Mouse (Mus musculus): ENCODE data around the gene Pkd1. TPM values are rescaled to one million over a fixed set of nuclear protein-coding genes. Genes with fewer than 3 reads are reported as not detected.
A peak's percentile ranks its signal among the peaks of the same experiment; 100 is the strongest.

Pkd1 gene
- total RNA-seq, 2 experiments from 2014 or later = 89.1 to 97.5 TPM

DNA sequence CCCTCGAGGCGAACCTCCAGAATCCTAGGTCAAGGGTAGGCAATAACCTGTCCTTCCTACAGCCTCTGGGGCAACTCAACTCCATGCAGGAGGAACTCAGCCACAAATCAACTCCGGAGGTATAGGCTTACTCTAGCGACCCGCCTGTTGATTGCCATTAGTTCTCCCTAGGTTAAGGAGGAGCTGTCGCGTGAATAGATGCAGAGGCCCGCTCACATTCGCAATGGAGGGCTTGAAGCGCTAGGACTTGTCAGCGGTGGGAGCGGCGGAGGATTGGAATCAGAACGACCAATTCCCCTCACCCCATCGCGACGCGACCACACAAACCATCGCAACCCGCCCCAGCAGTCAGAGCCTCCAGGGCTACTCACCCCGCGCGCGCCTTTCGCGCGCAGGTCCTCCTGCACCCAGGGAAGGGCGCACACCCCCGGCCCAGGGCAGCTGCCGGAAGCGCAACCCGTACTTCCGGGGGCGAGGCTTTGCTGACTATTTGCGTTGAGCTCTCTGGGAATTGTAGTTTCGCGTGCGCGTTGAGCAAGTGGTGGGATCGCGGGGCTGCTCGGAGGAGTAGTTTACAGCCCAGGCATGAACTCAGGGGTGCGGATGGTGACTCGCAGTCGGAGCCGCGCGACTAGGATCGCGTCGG, 82.7 kb downstream of the Pkd1 start, which contains the start of the genes Tsc2 and Nthl1:
Gene Tsc2 (minus strand): TSS at position 464 of the 646 bp plus-strand sequence.
Gene Nthl1 (plus strand): TSS at position 514 of the 646 bp plus-strand sequence.
- DNase-seq (ENCODE audit: extremely low spot score in 1 of 2, low spot score in 2 of 2) = peak; percentile 83
- H3K4me3 ChIP-seq = peak within 1 kb of the TSS; percentile 90
- no peak for TF ChIP-seq CTCF (IDR thresholded peaks at IDR 0.05)
- H3K27ac ChIP-seq = peak within 1 kb of the TSS; percentile 83
- intact Hi-C loops (cut with DNase I) = no loop called here

DNA sequence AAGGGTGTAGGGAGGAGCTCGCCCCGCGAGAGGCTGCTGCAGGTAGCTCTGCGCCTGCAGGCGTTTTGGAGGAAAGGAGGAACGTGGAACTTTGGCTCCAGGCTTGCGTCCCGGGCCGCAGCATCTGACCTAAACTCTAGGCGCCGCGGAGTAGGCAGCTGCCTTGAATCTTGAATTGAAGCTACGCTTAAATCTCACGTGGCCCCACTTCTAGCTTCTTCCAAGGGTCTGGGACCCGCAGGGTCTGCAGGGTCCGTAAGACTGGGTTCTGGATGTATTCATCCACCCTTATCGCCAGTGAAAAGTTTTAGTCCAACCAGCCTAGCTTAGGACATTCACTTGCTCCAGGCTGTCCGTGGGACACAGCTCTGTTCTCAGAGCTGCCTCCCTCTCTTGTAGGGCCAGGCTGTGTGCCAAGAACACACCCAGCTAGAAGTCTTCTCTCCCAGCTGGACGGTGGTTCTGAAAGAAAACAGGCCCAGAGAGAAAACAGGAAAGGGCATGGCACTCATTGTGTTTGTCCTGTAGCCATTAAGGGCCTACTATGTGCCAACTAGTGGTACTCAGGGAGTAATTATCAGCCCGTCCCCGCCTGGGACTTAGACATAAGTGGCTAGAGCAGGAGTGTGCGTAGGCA, 83.3 kb downstream of the Pkd1 start:
- Histone ChIP-seq H3K4me3 (peak overlapping the region; percentile 90), H3K27ac (peak overlapping the region; percentile 83)
- TF ChIP-seq CTCF (IDR thresholded peaks at IDR 0.05) = no peak
- intact Hi-C loops (cut with DNase I) = no loop called here
- DNase-seq (ENCODE audit: extremely low spot score in 1 of 2, low spot score in 2 of 2) = no peak

DNA sequence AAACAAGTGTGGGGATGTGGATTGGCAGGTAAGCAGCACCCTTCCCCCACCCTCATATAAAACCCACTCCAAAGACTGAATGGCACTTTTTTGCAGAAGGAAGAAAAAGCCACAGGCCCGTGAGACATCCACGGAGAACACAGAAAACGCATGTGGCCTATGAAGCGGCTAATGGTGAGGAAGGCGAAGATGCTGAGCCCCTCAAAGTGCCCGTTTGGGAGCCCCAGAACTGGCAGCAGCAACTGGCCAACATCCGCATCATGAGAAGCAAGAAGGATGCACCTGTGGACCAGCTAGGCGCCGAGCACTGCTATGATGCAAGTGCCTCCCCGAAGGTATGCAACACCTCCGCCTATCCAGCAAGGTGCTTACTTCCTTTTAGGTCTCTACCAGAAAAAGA, 84.2 kb downstream of the Pkd1 start:
- DNase-seq (ENCODE audit: extremely low spot score in 1 of 2, low spot score in 2 of 2) = no peak
- Histone ChIP-seq H3K27ac (peak overlapping the region; percentile 83), H3K4me3 (no peak overlapping the region)
- intact Hi-C loops (cut with DNase I) = no loop called here
- no peak for TF ChIP-seq CTCF (IDR thresholded peaks at IDR 0.05)

DNA sequence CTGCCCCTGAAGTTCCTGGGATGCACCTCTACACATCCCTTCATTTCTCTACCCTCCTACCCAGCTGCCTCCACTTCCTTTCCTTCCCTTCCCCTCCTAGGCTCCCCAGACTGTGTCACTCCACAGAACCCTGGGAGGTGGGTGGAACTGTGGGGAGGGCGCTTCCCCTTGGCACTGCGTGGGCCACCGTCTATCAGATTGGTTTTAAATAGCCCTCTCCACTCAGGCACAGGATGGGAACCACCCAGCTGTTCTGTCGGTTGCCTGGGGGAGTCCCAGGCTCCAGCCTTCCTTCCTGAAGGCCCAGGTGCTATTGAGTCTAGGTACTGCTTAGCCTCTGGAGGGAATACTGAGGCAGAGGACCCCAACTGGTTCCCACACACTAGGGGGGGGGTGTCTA, 85.4 kb downstream of the Pkd1 start:
- DNase-seq (ENCODE audit: extremely low spot score in 1 of 2, low spot score in 2 of 2) = peak in 1 of 2 experiments; percentile 62
- H3K4me3 ChIP-seq = no peak overlapping the region
- intact Hi-C loops (cut with DNase I) = no loop called here
- peak overlapping the region; percentile 44 for H3K27ac ChIP-seq
- no peak for TF ChIP-seq CTCF (IDR thresholded peaks at IDR 0.05)

DNA sequence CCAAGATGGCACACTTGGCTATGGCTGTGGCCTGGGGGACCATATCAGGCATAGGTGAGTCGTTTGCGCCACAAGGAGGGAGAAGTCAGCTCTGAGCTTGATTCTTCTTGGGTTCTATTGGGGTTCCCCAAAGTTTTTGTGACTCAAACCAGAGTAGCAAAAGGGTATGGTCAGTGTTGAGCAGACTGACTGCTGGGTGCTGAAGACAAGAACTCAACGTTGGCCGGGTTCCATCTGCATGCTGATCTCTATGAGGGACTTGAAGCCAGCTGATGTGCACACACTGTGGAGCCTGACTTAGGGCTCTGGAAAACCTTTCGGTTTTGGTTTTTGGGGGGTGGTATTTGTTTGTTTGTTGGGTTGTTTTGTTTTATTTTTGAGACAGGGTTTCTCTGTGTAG, 86.1 kb downstream of the Pkd1 start:
- no peak for DNase-seq (ENCODE audit: extremely low spot score in 1 of 2, low spot score in 2 of 2)
- Histone ChIP-seq H3K4me3 (no peak overlapping the region), H3K27ac (peak overlapping the region; percentile 44)
- intact Hi-C loops (cut with DNase I) = no loop called here
- no peak for TF ChIP-seq CTCF (IDR thresholded peaks at IDR 0.05)

DNA sequence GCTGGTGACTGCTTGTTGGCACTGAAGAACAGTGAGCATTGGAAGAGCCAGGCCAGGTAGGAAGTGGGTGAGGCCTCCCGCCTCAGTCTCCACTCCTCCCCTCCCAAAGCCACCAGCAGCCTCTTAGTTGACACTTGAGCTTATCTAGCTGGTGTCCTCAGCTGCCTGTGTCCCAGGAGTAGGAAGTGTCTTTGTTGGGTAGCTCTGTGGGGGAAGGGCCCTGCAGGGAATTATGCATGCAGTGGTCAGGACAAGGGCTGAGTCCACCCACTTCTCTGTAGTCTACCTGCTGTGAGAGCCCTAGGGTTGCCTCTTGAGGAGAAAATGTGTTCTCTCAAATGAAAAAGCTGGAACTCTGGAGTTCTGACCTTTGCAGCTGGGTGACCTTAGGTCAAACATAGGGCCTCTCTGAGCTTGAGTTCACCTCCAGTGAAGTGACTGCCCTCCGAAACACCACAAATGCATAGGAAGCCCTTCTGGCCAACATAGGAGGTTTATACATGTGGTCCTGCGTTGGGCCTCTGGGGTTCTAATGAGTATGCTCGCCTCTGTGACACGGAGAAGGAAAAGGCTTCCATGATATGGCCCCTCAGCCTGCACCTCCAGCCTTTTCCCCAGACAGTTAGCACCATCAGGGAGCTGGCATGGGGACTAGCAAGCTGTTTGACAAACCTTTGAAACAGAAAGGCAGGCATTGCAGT, 87.3 kb downstream of the Pkd1 start:
- intact Hi-C loops (cut with DNase I) = no loop called here
- Histone ChIP-seq H3K27ac (no peak overlapping the region), H3K4me3 (no peak overlapping the region)
- no peak for TF ChIP-seq CTCF (IDR thresholded peaks at IDR 0.05)
- no peak for DNase-seq (ENCODE audit: extremely low spot score in 1 of 2, low spot score in 2 of 2)

DNA sequence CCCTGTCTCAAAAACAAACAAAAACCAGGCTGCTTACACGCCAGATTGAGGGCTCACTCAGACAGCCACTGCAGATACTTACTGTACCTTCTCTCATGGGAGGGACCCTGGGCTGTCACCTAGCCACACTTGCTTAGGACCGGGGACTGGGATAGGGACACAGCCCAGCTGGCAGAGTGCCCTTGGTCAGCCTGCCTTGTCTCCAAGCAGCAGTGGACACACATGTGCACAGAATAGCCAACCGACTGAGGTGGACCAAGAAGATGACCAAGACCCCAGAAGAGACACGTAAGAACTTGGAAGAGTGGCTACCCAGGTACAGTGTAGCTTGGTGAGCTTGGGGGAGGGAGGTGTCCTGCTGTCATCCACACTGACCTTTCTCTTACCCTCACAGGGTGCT, 88.6 kb downstream of the Pkd1 start:
- intact Hi-C loops (cut with DNase I) = no loop called here
- no peak for TF ChIP-seq CTCF (IDR thresholded peaks at IDR 0.05)
- Histone ChIP-seq H3K4me3 (no peak overlapping the region), H3K27ac (no peak overlapping the region)
- no peak for DNase-seq (ENCODE audit: extremely low spot score in 1 of 2, low spot score in 2 of 2)

DNA sequence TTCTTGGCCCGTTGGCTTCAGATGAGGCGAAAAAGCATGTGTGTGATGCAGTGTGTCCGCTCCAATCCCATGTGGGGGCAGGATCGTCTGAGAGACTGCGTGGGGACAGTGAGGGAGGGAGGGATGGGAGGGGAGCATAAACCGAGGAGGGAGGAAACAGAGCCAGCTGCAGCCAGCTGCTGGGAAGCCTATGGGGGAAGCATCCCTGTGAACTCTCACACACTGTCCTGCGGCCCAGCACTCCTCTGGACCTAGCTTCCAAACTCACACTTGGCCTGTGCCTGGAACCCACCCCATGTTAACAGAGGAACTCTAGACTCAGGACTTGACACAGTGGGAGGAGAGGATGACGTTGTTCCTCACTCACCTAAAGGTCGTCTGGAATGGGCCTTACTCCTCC, 89.2 kb downstream of the Pkd1 start:
- no peak overlapping the region for H3K27ac ChIP-seq
- no peak for TF ChIP-seq CTCF (IDR thresholded peaks at IDR 0.05)
- no peak overlapping the region for H3K4me3 ChIP-seq
- intact Hi-C loops (cut with DNase I) = no loop called here
- no peak for DNase-seq (ENCODE audit: extremely low spot score in 1 of 2, low spot score in 2 of 2)

DNA sequence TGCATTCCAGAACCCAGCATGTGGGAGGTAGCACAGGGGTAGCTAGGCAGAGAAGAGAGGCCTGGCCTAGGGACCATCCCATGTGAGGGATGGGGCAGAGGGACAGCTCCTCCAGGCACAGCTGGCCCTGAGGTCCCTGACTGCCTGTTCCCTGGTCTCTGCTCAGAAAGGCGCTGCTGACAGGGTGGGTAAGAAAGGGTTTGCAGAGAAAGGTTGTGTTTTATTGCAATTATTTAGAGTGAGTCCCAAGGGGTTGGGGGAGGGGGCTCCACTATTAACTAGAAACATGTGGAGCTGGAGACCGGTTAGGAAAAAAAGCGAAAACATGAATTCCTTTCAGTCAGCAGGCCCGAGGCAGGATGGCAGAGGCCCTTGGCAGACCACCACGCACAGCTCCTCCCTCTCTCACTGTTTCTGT, 89.9 kb downstream of the Pkd1 start:
- no peak overlapping the region for H3K4me3 ChIP-seq
- no peak for DNase-seq (ENCODE audit: extremely low spot score in 1 of 2, low spot score in 2 of 2)
- no peak overlapping the region for H3K27ac ChIP-seq
- intact Hi-C loops (cut with DNase I) = no loop called here
- no peak for TF ChIP-seq CTCF (IDR thresholded peaks at IDR 0.05)

DNA sequence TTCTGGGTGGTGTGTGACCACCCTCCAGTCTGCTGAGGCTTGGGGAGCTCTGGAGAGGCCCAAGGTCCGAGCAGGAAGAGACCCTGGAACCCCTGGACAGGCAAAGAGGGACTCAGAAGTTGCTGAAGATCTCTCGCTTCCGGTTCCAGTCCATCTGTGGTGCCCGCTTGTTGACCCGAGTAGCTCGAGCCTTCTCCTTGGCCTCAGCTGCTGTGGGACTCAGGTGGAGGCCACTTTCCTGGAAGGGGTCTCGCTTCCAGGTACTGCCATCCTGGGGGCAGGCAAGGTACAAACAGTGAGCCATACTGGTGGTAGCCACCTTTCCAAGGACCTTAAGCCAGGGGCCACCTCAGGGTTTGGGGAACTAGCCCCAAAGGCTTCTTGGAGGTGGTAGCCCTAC, 90.5 kb downstream of the Pkd1 start:
- H3K27ac ChIP-seq = no peak overlapping the region
- no peak for TF ChIP-seq CTCF (IDR thresholded peaks at IDR 0.05)
- intact Hi-C loops (cut with DNase I) = no loop called here
- no peak overlapping the region for H3K4me3 ChIP-seq
- no peak for DNase-seq (ENCODE audit: extremely low spot score in 1 of 2, low spot score in 2 of 2)

DNA sequence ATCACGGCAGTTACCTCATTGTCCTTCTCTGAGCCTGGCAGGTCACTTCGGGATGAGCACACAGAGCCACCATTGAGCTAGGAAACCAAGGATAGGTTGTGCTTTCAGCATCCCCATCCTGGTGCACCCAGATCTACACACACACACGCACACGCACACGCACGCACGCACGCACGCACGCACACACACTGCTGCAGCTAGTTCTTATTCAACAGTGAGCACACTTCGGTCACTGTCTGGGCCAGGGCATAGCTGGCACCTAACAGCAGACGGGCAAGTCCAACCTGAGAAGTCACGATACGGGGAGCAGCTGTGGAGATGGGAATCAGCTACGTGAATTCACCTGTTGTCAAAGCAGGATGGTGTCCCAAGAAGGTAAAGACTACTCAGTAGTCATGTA, 90.9 kb downstream of the Pkd1 start:
- DNase-seq (ENCODE audit: extremely low spot score in 1 of 2, low spot score in 2 of 2) = no peak
- intact Hi-C loops (cut with DNase I) = no loop called here
- Histone ChIP-seq H3K4me3 (no peak overlapping the region), H3K27ac (no peak overlapping the region)
- no peak for TF ChIP-seq CTCF (IDR thresholded peaks at IDR 0.05)

DNA sequence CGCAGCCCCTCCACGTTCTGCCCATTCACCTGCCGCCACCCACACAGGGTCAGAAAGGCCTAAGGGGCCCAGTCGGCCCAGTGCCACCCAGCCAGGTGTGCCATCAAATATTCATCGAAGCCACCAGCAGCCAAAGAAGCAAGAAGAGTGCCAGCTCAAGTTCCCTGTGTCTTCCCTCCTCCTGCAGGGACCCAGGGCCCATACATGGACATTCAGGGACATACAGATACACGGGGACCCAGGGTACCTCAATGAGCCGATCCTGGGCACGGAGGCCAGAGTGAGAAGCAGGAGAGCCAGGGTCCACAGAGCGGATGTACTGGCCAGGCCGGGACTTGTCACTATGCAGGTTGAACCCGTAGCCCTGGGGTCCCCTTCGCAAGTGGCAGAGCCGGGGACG, 92.3 kb downstream of the Pkd1 start:
- DNase-seq (ENCODE audit: extremely low spot score in 1 of 2, low spot score in 2 of 2) = no peak
- intact Hi-C loops (cut with DNase I) = no loop called here
- H3K4me3 ChIP-seq = no peak overlapping the region
- H3K27ac ChIP-seq = no peak overlapping the region
- TF ChIP-seq CTCF (IDR thresholded peaks at IDR 0.05) = no peak
